Mouse (Mus musculus) midbrain, embryonic 11.5 days (tissue): ENCODE results near the gene Ampd1. TPM values are rescaled to one million over a fixed set of nuclear protein-coding genes. Genes with fewer than 3 reads are reported as not detected.

Experiments used
- ATAC-seq: fragments of 200-750 bp; cut with Nextera tagmentation; 2 replicates; pipeline ENCODE4 v1.8.0; 2017; ENCODE audit warnings: moderate TSS enrichment, moderate library complexity; ENCODE audit not compliant: low FRiP score
- DNase-seq: peaks from one replicate; pipeline ENCODE4 v3.0.0; 2015; ENCODE audit warnings: low spot score; ENCODE audit errors: missing footprints
- H3K27ac ChIP-seq: fragments of 300-500 bp; sonication (generic); 2 replicates; pipeline ENCODE4 v1.5.1; 2014; ENCODE audit warnings: low read depth, low read length
- H3K27me3 ChIP-seq: fragments of 300-500 bp; sonication (generic); 2 replicates; pipeline ENCODE4 v1.6.1; 2014; ENCODE audit warnings: mild to moderate bottlenecking, low read length, moderate library complexity, mixed read lengths; ENCODE audit not compliant: control insufficient read depth, insufficient read depth
- H3K36me3 ChIP-seq: fragments of 300-500 bp; sonication (generic); 2 replicates; pipeline ENCODE4 v1.6.1; 2014; ENCODE audit warnings: mild to moderate bottlenecking, low read length, moderate library complexity, mixed read lengths; ENCODE audit not compliant: control insufficient read depth, insufficient read depth
- H3K4me1 ChIP-seq: fragments of 300-500 bp; sonication (generic); 2 replicates; pipeline ENCODE4 v1.6.1; 2014; ENCODE audit warnings: low read length; ENCODE audit not compliant: control insufficient read depth, insufficient read depth
- H3K4me2 ChIP-seq: fragments of 300-500 bp; sonication (generic); 2 replicates; pipeline ENCODE4 v1.6.1; 2014; ENCODE audit warnings: mild to moderate bottlenecking, moderate library complexity
- H3K4me3 ChIP-seq: fragments of 300-500 bp; sonication (generic); 2 replicates; pipeline ENCODE4 v1.5.1; 2014; ENCODE audit warnings: low read depth, low read length
- H3K9ac ChIP-seq: fragments of 300-500 bp; sonication (generic); 2 replicates; pipeline ENCODE4 v1.6.1; 2014; ENCODE audit warnings: low read length
- H3K9me3 ChIP-seq: fragments of 300-500 bp; sonication (generic); 2 replicates; pipeline ENCODE4 v1.6.1; 2016; ENCODE audit warnings: low read length; ENCODE audit not compliant: control insufficient read depth
- WGBS: fragments of 180-500 bp; shearing (Covaris S2); extraction: QIAGEN DNeasy Blood & Tissue Kit; methylation state at CpG from one replicate; pipeline ENCODE4 v1.1.7; 2014; 5-methylcytosine and 5-hydroxymethylcytosine counted together
- polyA plus RNA-seq: library from polyadenylated mRNA; unstranded; fragments of >200 nt; fragmentation: Nextera tagmentation; extraction: Ambion mirVana; gene quantifications from 2 replicates; pipeline ENCODE4 v1.2.1, GENCODE M21; 2014

Gene Ampd1
- polyA plus RNA-seq, 1 experiment from 2014 or later: 0.19 TPM

GRCm38 (mm10) chr3:103123636-103124035 lies 49.8 kb downstream of the Ampd1 start:
- 93% methylated on average over 3 of the region's 3 CpGs for WGBS
- Histone ChIP-seq H3K36me3 (no peaks in the 10 kb centered on the region), H3K27ac (no peak overlapping the region), H3K9me3 (no peaks in the 10 kb centered on the region), H3K4me2 (no peak overlapping the region), H3K4me3 (no peak overlapping the region), H3K9ac (no peak overlapping the region), H3K4me1 (peaks cover 8% of the 10 kb centered on the region), H3K27me3 (no peaks in the 10 kb centered on the region)
- DNase-seq: no peak
- no peak for ATAC-seq

- Histone ChIP-seq H3K4me3 (no peak overlapping the region), H3K36me3 (no peaks in the 10 kb centered on the region), H3K9ac (no peak overlapping the region), H3K27ac (no peak overlapping the region), H3K9me3 (no peaks in the 10 kb centered on the region), H3K4me1 (peaks cover 10% of the 10 kb centered on the region), H3K4me2 (no peak overlapping the region), H3K27me3 (no peaks in the 10 kb centered on the region)
- 92% methylated on average over 3 of the region's 3 CpGs for WGBS
- DNase-seq (no peak), ATAC-seq (no peak)
These were observed 52.3 kb downstream of the Ampd1 start for GRCm38 (mm10) chr3:103126138-103126537.

- peak; percentile 55; the same call in 1 of the 2 replicates for ATAC-seq
These were observed 53.4 kb downstream of the Ampd1 start for GRCm38 (mm10) chr3:103127177-103127576.

GRCm38 (mm10) chr3:103127721-103128120 lies 53.9 kb downstream of the Ampd1 start:
- DNase-seq: no peak
- no peak for ATAC-seq
- H3K9me3 ChIP-seq: no peaks in the 10 kb centered on the region
- H3K36me3 ChIP-seq: no peaks in the 10 kb centered on the region
- no peaks in the 10 kb centered on the region for H3K27me3 ChIP-seq
- no peak overlapping the region for H3K27ac ChIP-seq
- H3K4me3 ChIP-seq: no peak overlapping the region
- H3K4me1 ChIP-seq: peaks cover 10% of the 10 kb centered on the region
- WGBS: 80% methylated on average over 5 of the region's 5 CpGs
- H3K9ac ChIP-seq: no peak overlapping the region
- no peak overlapping the region for H3K4me2 ChIP-seq

More at GRCm38 (mm10) chr3:103127177-103127576, 53.4 kb downstream of the Ampd1 start:
- H3K9me3 ChIP-seq: no peaks in the 10 kb centered on the region
- no peak overlapping the region for H3K9ac ChIP-seq
- whole genome bisulfite sequencing: 15% methylated on average over 2 of the region's 2 CpGs
- no peaks in the 10 kb centered on the region for H3K27me3 ChIP-seq
- H3K36me3 ChIP-seq: no peaks in the 10 kb centered on the region
- H3K4me2 ChIP-seq: no peak overlapping the region
- peaks cover 10% of the 10 kb centered on the region for H3K4me1 ChIP-seq
- H3K4me3 ChIP-seq: no peak overlapping the region
- H3K27ac ChIP-seq: no peak overlapping the region
- no peak for DNase-seq

- Histone ChIP-seq H3K27ac (no peak overlapping the region), H3K36me3 (no peaks in the 10 kb centered on the region), H3K9ac (no peak overlapping the region), H3K4me3 (no peak overlapping the region), H3K27me3 (no peaks in the 10 kb centered on the region), H3K4me1 (peaks cover 10% of the 10 kb centered on the region), H3K9me3 (no peaks in the 10 kb centered on the region), H3K4me2 (no peak overlapping the region)
- 41% methylated on average over 4 of the region's 4 CpGs for WGBS
- DNase-seq (no peak), ATAC-seq (no peak)
These were observed 54.4 kb downstream of the Ampd1 start for GRCm38 (mm10) chr3:103128251-103128650.

- 79% methylated on average over 8 of the region's 8 CpGs for WGBS
- Histone ChIP-seq H3K4me2 (no peak overlapping the region), H3K36me3 (no peaks in the 10 kb centered on the region)
These were observed 55.7 kb downstream of the Ampd1 start for GRCm38 (mm10) chr3:103129367-103130159.

GRCm38 (mm10) chr3:103130236-103130751 lies 56.5 kb downstream of the Ampd1 start:
- DNase-seq (no peak), ATAC-seq (no peak)
- no peaks in the 10 kb centered on the region for H3K27me3 ChIP-seq
- H3K4me1 ChIP-seq: peaks cover 10% of the 10 kb centered on the region
- H3K27ac ChIP-seq: peak overlapping the region; percentile 9; the same call in 1 of the 2 replicates
- H3K4me3 ChIP-seq: no peak overlapping the region
- no peak overlapping the region for H3K4me2 ChIP-seq
- 70% methylated on average over 6 of the region's 6 CpGs for WGBS
- no peak overlapping the region for H3K9ac ChIP-seq
- no peaks in the 10 kb centered on the region for H3K9me3 ChIP-seq
- no peaks in the 10 kb centered on the region for H3K36me3 ChIP-seq

More at GRCm38 (mm10) chr3:103129367-103130159, 55.7 kb downstream of the Ampd1 start:
- ATAC-seq (no peak), DNase-seq (no peak)
- H3K9me3 ChIP-seq: no peaks in the 10 kb centered on the region
- peaks cover 10% of the 10 kb centered on the region for H3K4me1 ChIP-seq
- H3K4me3 ChIP-seq: no peak overlapping the region
- H3K27me3 ChIP-seq: no peaks in the 10 kb centered on the region
- no peak overlapping the region for H3K9ac ChIP-seq
- no peak overlapping the region for H3K27ac ChIP-seq

GRCm38 (mm10) chr3:103133098-103133497 lies 59.3 kb downstream of the Ampd1 start:
- H3K4me2 ChIP-seq: no peak overlapping the region
- H3K27ac ChIP-seq: no peak overlapping the region
- no peak for DNase-seq
- H3K9me3 ChIP-seq: no peaks in the 10 kb centered on the region
- no peaks in the 10 kb centered on the region for H3K36me3 ChIP-seq
- H3K27me3 ChIP-seq: no peaks in the 10 kb centered on the region
- WGBS: 91% methylated on average over 10 of the region's 10 CpGs
- H3K9ac ChIP-seq: no peak overlapping the region
- no peak for ATAC-seq
- peaks cover 5% of the 10 kb centered on the region for H3K4me1 ChIP-seq
- H3K4me3 ChIP-seq: no peak overlapping the region

GRCm38 (mm10) chr3:103136414-103137077 lies 62.7 kb downstream of the Ampd1 start:
- WGBS: 88% methylated on average over 4 of the region's 4 CpGs
- Histone ChIP-seq H3K4me2 (no peak overlapping the region), H3K9ac (no peak overlapping the region), H3K36me3 (no peaks in the 10 kb centered on the region), H3K27me3 (no peaks in the 10 kb centered on the region), H3K4me1 (no peaks in the 10 kb centered on the region), H3K4me3 (no peak overlapping the region), H3K9me3 (no peaks in the 10 kb centered on the region), H3K27ac (no peak overlapping the region)
- DNase-seq (no peak), ATAC-seq (no peak)
